Mouse (Mus musculus): Measurements from ENCODE around the gene Smad6. TPM values are rescaled to one million over a fixed set of nuclear protein-coding genes. Genes with fewer than 3 reads are reported as not detected.
A peak's percentile ranks its signal among the peaks of the same experiment; 100 is the strongest.

The Smad6 gene
- polyA plus RNA-seq, 1 experiment from 2014 or later, result 0.99 TPM

- WGBS, result 94% methylated on average over 2 of the region's 2 CpGs
- H3K4me3 ChIP-seq (ENCODE audit: low read depth, low read length), result no peak overlapping the region
- ATAC-seq, result no peak
Measured at GRCm38 (mm10) chr9:63952591-63952990, 69.3 kb downstream of the Smad6 start.

GRCm38 (mm10) chr9:63950357-63950756, 71.5 kb downstream of the Smad6 start:
- Histone ChIP-seq H3K4me2 (ENCODE audit: low read length) (no peak overlapping the region), H3K27me3 (ENCODE audit: control insufficient read depth, insufficient read depth, low read depth, low read length) (no peaks in the 10 kb centered on the region), H3K36me3 (ENCODE audit: control insufficient read depth, insufficient read depth, low read length) (no peaks in the 10 kb centered on the region), H3K9ac (ENCODE audit: low read depth, low read length) (no peak overlapping the region), H3K27ac (ENCODE audit: low read length) (no peak overlapping the region), H3K4me1 (ENCODE audit: control insufficient read depth, insufficient read depth, low read length) (no peaks in the 10 kb centered on the region), H3K9me3 (replicated peaks; ENCODE audit: control insufficient read depth, low read length, poor library complexity, severe bottlenecking) (no peaks in the 10 kb centered on the region), H3K4me3 (ENCODE audit: low read depth, low read length) (no peak overlapping the region)
- no peak for ATAC-seq
- 26% methylated on average over 4 of the region's 4 CpGs for WGBS

More at GRCm38 (mm10) chr9:63952591-63952990, 69.3 kb downstream of the Smad6 start:
- no peak overlapping the region for H3K4me2 ChIP-seq (ENCODE audit: low read length)
- H3K27me3 ChIP-seq (ENCODE audit: control insufficient read depth, insufficient read depth, low read depth, low read length), result no peaks in the 10 kb centered on the region
- H3K36me3 ChIP-seq (ENCODE audit: control insufficient read depth, insufficient read depth, low read length), result no peaks in the 10 kb centered on the region
- H3K27ac ChIP-seq (ENCODE audit: low read length), result no peak overlapping the region
- H3K9me3 ChIP-seq (replicated peaks; ENCODE audit: control insufficient read depth, low read length, poor library complexity, severe bottlenecking), result no peaks in the 10 kb centered on the region
- no peak overlapping the region for H3K9ac ChIP-seq (ENCODE audit: low read depth, low read length)
- no peaks in the 10 kb centered on the region for H3K4me1 ChIP-seq (ENCODE audit: control insufficient read depth, insufficient read depth, low read length)

DNA sequence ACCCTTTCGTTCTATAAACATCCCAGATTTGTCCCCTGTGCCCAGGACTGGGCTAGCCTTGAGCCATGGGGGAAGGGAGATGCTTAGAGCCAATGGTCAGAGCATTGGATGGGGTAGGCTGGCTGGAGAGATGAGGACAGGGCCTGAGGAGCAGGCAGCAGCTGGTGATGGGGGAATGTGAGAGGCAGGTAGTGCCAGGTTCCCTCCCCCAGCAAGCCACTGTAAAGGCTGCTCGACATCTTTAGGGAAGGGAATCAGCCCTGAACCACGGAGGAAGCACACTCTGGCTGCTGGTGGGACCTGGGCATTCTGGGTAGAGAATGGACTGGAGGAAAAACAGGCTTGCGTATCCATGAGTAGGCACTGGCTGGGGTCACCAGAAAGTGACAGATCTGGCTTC, 72.5 kb downstream of the Smad6 start:
- 75% methylated on average over 4 of the region's 4 CpGs for WGBS
- no peaks in the 10 kb centered on the region for H3K36me3 ChIP-seq (ENCODE audit: control insufficient read depth, insufficient read depth, low read length)
- H3K4me3 ChIP-seq (ENCODE audit: low read depth, low read length), result no peak overlapping the region
- no peak for ATAC-seq
- H3K27me3 ChIP-seq (ENCODE audit: control insufficient read depth, insufficient read depth, low read depth, low read length), result no peaks in the 10 kb centered on the region
- no peaks in the 10 kb centered on the region for H3K4me1 ChIP-seq (ENCODE audit: control insufficient read depth, insufficient read depth, low read length)
- H3K9me3 ChIP-seq (replicated peaks; ENCODE audit: control insufficient read depth, low read length, poor library complexity, severe bottlenecking), result no peaks in the 10 kb centered on the region
- H3K4me2 ChIP-seq (ENCODE audit: low read length), result no peak overlapping the region
- H3K9ac ChIP-seq (ENCODE audit: low read depth, low read length), result no peak overlapping the region
- no peak overlapping the region for H3K27ac ChIP-seq (ENCODE audit: low read length)

DNA sequence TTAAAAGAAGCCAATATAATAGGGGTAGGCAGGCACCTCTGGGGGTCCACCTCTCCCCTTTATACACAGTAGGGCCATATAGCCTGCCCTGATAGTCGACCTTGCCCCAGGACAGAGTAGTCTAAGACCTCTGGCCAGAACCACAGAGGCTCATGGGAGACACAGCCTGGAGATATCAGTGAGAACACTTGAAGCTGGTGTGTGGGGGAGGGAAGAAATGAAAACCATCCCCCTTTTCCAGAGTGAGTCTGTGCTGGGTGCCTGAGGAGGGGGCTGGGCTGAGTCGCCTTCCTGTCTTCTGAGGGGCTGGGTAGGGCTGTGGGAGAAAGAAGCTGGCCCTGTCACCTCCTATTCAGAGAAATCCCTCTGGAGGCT, 79.3 kb downstream of the Smad6 start:
- H3K27me3 ChIP-seq (ENCODE audit: control insufficient read depth, insufficient read depth, low read depth, low read length), result no peaks in the 10 kb centered on the region
- 70% methylated on average over 2 of the region's 2 CpGs for WGBS
- no peaks in the 10 kb centered on the region for H3K9me3 ChIP-seq (replicated peaks; ENCODE audit: control insufficient read depth, low read length, poor library complexity, severe bottlenecking)
- 0 out of 2 replicates have a peak overlapping the region, but pooled peaks have one; percentile 25 for H3K27ac ChIP-seq (ENCODE audit: low read length)
- no peaks in the 10 kb centered on the region for H3K36me3 ChIP-seq (ENCODE audit: control insufficient read depth, insufficient read depth, low read length)
- ATAC-seq, result peak; percentile 8; the same call in 1 of the 2 replicates
- H3K4me1 ChIP-seq (ENCODE audit: control insufficient read depth, insufficient read depth, low read length), result peaks cover 11% of the 10 kb centered on the region; the same call in 1 of the 2 replicates
- no peak overlapping the region for H3K4me3 ChIP-seq (ENCODE audit: low read depth, low read length)
- H3K4me2 ChIP-seq (ENCODE audit: low read length), result no peak overlapping the region
- no peak overlapping the region for H3K9ac ChIP-seq (ENCODE audit: low read depth, low read length)

- Histone ChIP-seq H3K4me2 (ENCODE audit: low read length) (no peak overlapping the region), H3K27me3 (ENCODE audit: control insufficient read depth, insufficient read depth, low read depth, low read length) (no peaks in the 10 kb centered on the region), H3K4me3 (ENCODE audit: low read depth, low read length) (no peak overlapping the region), H3K9ac (ENCODE audit: low read depth, low read length) (peak overlapping the region; percentile 2; the same call in 1 of the 2 replicates), H3K27ac (ENCODE audit: low read length) (peak overlapping the region; percentile 69), H3K4me1 (ENCODE audit: control insufficient read depth, insufficient read depth, low read length) (peaks cover 11% of the 10 kb centered on the region; the same call in 1 of the 2 replicates), H3K36me3 (ENCODE audit: control insufficient read depth, insufficient read depth, low read length) (no peaks in the 10 kb centered on the region), H3K9me3 (replicated peaks; ENCODE audit: control insufficient read depth, low read length, poor library complexity, severe bottlenecking) (no peaks in the 10 kb centered on the region)
- peak; percentile 64; the same call in 1 of the 2 replicates for ATAC-seq
- 72% methylated on average over 12 of the region's 12 CpGs for WGBS
Measured at GRCm38 (mm10) chr9:63941747-63942607, 79.9 kb downstream of the Smad6 start.

DNA sequence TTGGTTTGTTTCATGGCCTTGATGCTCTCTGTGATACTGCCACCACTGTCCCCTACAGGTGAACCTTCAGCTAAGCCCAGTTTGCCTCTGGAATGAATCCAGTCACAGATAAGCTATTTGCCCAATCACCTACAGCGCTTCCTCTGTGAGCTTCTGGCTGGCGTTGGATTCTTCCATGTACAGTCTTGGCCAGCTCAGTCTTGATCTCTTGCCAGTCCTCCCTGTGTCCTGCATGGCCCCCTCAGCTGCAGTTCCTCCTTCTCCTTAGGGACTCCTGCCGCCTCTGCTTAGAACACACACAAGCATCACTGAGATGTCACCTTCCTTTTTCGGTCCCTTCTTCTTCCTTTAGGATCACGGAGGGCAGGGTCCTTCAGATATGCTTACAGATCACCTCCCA, 85.6 kb downstream of the Smad6 start:
- no peak for ATAC-seq
- H3K9ac ChIP-seq (ENCODE audit: low read depth, low read length), result no peak overlapping the region
- no peaks in the 10 kb centered on the region for H3K36me3 ChIP-seq (ENCODE audit: control insufficient read depth, insufficient read depth, low read length)
- H3K4me2 ChIP-seq (ENCODE audit: low read length), result no peak overlapping the region
- 83% methylated on average over 5 of the region's 5 CpGs for WGBS
- H3K27ac ChIP-seq (ENCODE audit: low read length), result no peak overlapping the region
- no peak overlapping the region for H3K4me3 ChIP-seq (ENCODE audit: low read depth, low read length)
- no peaks in the 10 kb centered on the region for H3K27me3 ChIP-seq (ENCODE audit: control insufficient read depth, insufficient read depth, low read depth, low read length)
- peaks cover under 1% of the 10 kb centered on the region; the same call in 1 of the 2 replicates for H3K4me1 ChIP-seq (ENCODE audit: control insufficient read depth, insufficient read depth, low read length)
- H3K9me3 ChIP-seq (replicated peaks; ENCODE audit: control insufficient read depth, low read length, poor library complexity, severe bottlenecking), result no peaks in the 10 kb centered on the region

DNA sequence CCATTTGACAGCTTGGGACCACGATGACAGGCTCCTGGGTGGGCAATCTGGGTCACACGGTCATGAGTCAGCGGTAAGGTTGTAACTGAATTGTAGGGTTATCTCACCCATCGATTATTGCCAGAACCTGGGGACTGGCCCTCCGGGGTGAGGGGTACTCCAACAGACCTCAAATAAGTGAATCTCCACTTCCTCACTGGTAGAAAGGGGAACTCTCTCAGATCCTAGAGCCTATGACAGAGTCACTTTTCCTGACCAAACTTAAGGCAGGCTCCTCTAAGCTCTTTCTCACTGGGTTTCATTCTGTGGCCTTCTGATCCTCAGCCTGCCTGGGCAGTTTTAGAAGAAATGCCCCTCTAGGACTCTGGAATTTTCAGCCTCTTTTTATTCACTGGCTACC, 88.8 kb downstream of the Smad6 start:
- WGBS, result 81% methylated on average over 5 of the region's 5 CpGs
- no peak for ATAC-seq

GRCm38 (mm10) chr9:63927340-63928049, 94.4 kb downstream of the Smad6 start:
- peak overlapping the region; percentile 51; the same call in 1 of the 2 replicates for H3K9ac ChIP-seq (ENCODE audit: low read depth, low read length)
- WGBS, result 4% methylated on average over 30 of the region's 34 CpGs
- H3K27ac ChIP-seq (ENCODE audit: low read length), result no peak overlapping the region
- H3K4me3 ChIP-seq (ENCODE audit: low read depth, low read length), result peak overlapping the region; percentile 19
- H3K36me3 ChIP-seq (ENCODE audit: control insufficient read depth, insufficient read depth, low read length), result no peaks in the 10 kb centered on the region
- H3K4me2 ChIP-seq (ENCODE audit: low read length), result peak overlapping the region; percentile 52
- H3K9me3 ChIP-seq (replicated peaks; ENCODE audit: control insufficient read depth, low read length, poor library complexity, severe bottlenecking), result no peaks in the 10 kb centered on the region
- 0 out of 2 replicates have a peak, but pooled peaks cover 8% of the 10 kb centered on the region for H3K27me3 ChIP-seq (ENCODE audit: control insufficient read depth, insufficient read depth, low read depth, low read length)
- H3K4me1 ChIP-seq (ENCODE audit: control insufficient read depth, insufficient read depth, low read length), result peaks cover 8% of the 10 kb centered on the region; the same call in 1 of the 2 replicates
- ATAC-seq, result no peak

More for the DNA sequence above, 88.8 kb downstream of the Smad6 start:
- Histone ChIP-seq H3K27me3 (ENCODE audit: control insufficient read depth, insufficient read depth, low read depth, low read length) (0 out of 2 replicates have a peak, but pooled peaks cover 5% of the 10 kb centered on the region), H3K4me2 (ENCODE audit: low read length) (no peak overlapping the region), H3K9me3 (replicated peaks; ENCODE audit: control insufficient read depth, low read length, poor library complexity, severe bottlenecking) (no peaks in the 10 kb centered on the region), H3K4me3 (ENCODE audit: low read depth, low read length) (no peak overlapping the region), H3K4me1 (ENCODE audit: control insufficient read depth, insufficient read depth, low read length) (no peaks in the 10 kb centered on the region), H3K9ac (ENCODE audit: low read depth, low read length) (no peak overlapping the region), H3K27ac (ENCODE audit: low read length) (no peak overlapping the region), H3K36me3 (ENCODE audit: control insufficient read depth, insufficient read depth, low read length) (no peaks in the 10 kb centered on the region)

Data from midbrain, embryonic 16.5 days (tissue).